ENCODE assay signal across 15 mouse cellular contexts in genomic region chr17:44610828-44611227, GRCm38 (mm10).
"Had no signal": no experiment of that assay in that cellular context is flagged by ENCODE, and none has a peak within 500 bp of the region (broad histone marks: within the 10 kb centered on the region; RNA-seq: fewer than 3 reads in every experiment).

No protein-coding gene starts in this region.

- H3K4me3 ChIP-seq: lung, embryonic 15.5 days; megakaryocyte, embryonic 14.5 days; midbrain, embryonic 13.5 days; midbrain, embryonic 15.5 days; neural tube, embryonic 12.5 days; stomach, embryonic 15.5 days had no signal

- H3K4me1 ChIP-seq: midbrain, embryonic 15.5 days; neural tube, embryonic 12.5 days had no signal

- H3K27me3 ChIP-seq: megakaryocyte, embryonic 14.5 days; midbrain, embryonic 13.5 days; midbrain, embryonic 15.5 days; neural tube, embryonic 12.5 days; stomach, embryonic 15.5 days had no signal

- DNase-seq: lung, adult 2 months; lung, postnatal 14 days; lung, postnatal 36 days; right cerebral cortex, postnatal 14 days; thymus, adult 2 months; thymus, postnatal 25 days; thymus, postnatal 4 days had no signal

- H3K27ac ChIP-seq: lung, embryonic 15.5 days; macrophage; midbrain, embryonic 13.5 days; midbrain, embryonic 15.5 days; neural tube, embryonic 12.5 days; stomach, embryonic 15.5 days; stomach, postnatal 0 days had no signal

- H3K9ac ChIP-seq: lung, embryonic 15.5 days; midbrain, embryonic 13.5 days; midbrain, embryonic 15.5 days; neural tube, embryonic 12.5 days; stomach, embryonic 15.5 days had no signal

- H3K36me3 ChIP-seq: lung, embryonic 15.5 days; midbrain, embryonic 13.5 days; midbrain, embryonic 15.5 days; neural tube, embryonic 12.5 days; stomach, embryonic 15.5 days had no signal

- H3K9me3 ChIP-seq: lung, embryonic 15.5 days; megakaryocyte, embryonic 14.5 days; midbrain, embryonic 13.5 days; midbrain, embryonic 15.5 days; neural tube, embryonic 12.5 days; stomach, embryonic 15.5 days had no signal
